Mouse (Mus musculus): ENCODE data around the gene Mslnl.

DNA sequence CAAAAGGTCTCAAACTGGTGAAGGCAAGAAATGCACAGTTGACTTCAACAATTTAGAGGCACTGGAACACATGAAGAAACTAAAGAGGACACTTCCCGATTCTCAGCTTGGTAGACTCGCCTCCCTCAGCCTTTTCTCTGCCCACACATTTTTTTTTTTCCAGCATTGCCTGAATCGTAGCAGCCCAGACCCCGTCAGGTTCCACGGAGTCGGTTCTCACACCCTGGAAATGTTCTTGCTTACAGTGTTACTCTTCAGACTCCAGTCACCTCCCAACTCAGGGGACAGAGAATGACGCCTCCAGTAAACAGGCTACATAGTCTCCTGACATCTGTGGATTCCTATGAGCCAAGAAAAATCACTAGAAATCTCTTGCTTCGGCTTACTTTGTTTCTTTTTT is 24.3 kb downstream of the Mslnl start:
- no peak for TF ChIP-seq CTCF (IDR thresholded peaks at IDR 0.05; ENCODE audit: control insufficient read depth, insufficient read depth, insufficient replicate concordance, low read depth, low read length)
- no peak for TF ChIP-seq POLR2A (IDR thresholded peaks at IDR 0.05; ENCODE audit: control insufficient read depth, low read depth, low read length)
